Mouse (Mus musculus): ENCODE measurements around the gene Trpc7.

Trpc7 gene

DNA sequence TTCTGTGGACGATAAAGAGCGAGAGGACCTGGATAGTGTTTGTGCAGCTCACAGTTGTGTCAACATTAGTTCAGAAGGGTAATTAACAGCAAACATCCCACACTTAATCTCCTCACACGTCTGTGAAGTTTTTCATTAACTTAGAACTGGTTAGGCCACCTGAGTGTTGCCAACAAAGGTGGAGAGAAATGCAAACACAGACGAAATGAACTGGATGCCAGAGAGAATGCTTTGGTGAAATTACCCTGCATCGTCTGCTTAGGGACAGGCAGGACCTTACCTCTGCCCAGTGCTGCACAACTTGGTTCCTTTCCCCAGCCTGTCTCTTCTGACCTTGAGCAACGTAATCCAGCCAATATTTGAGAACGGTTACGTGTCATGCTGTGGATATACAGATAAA is 148.2 kb downstream of the Trpc7 start:
- DNase-seq (ENCODE audit: low spot score in 2 of 2): no peak

DNA sequence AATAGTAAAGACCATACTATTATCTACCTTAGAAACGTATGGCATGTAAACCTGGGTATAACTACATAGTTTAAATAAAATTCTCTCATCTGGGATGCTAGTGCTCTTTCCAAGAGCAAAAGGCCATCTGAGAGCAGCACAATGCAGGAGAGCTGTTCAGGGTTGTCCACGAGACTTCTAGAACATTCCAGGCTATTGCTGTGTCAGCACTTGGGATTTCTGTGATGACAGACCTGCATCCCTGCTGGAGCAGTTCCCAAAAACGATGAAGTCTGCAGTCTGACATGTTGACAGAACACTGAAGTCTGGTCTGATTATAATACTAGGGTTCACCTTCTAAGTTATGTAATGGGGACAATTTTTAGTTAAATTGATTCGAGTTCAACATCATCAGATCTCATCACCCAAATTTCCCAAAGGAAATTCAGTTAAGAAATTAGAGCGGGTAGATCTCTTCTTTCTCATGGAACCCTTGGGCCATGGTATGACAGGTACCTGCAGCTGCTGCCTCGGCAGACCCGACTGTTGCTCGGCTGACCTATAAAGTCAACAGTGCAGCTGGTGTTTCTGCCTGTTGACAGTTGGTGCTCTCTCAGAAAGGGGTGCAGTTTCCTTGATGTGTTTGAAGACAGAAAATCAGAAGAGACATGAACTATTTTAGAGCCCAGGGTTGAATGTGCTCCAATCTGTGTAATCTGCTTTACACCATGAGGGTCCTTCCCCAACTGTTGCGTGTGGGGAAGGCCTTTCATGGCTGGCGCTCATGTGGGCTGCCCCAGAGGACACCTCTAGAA is 148.9 kb downstream of the Trpc7 start:
- no peak for DNase-seq (ENCODE audit: low spot score in 2 of 2)

DNA sequence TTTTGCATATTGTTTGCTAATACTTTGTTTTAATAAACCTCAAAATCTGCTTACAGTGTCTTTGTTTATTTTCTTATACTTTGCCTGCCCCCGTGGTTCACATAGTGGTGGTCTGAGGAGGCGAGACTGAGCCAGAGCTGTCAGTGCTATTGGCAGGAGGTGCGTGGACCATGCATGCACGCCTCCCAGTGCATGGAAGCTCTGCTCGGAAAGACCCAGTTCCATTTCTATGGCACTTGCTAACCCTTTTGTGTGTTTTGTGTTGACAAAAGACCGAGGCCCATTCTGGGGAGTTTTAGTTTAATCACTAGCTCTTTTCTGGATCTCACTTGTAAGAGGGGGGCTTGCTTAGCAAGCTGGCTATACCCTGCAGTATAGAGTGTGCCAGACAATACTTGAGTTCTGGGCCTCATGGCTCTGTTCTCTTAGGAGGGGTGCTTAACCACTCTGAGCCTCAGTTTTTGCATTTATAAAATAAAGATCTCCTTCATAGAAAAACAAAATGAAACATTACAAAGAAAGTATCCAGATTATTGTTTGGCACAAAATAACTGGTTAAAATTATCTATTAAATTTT is 153.4 kb downstream of the Trpc7 start:
- DNase-seq (ENCODE audit: low spot score in 2 of 2): no peak

DNA sequence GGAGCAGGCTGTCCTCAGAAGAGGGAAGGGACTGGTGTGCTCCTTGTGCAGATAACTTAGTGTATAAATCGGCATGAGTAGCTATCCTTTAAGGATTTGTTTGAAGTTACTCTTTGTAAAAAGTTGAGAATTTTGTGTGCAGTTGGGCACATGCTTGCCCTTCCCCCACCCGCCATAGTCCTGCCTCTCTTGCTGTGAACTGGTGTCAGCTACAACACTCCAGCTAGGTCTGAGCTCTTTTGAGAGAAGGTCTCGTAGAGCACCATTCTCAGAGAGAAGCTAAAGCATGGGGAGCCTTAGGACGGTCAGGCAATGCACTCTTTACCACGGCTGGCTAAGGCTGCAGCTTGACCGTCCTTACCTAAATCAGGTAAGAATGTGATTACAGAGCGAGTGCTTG is 154.1 kb downstream of the Trpc7 start:
- no peak for DNase-seq (ENCODE audit: low spot score in 2 of 2)

DNA sequence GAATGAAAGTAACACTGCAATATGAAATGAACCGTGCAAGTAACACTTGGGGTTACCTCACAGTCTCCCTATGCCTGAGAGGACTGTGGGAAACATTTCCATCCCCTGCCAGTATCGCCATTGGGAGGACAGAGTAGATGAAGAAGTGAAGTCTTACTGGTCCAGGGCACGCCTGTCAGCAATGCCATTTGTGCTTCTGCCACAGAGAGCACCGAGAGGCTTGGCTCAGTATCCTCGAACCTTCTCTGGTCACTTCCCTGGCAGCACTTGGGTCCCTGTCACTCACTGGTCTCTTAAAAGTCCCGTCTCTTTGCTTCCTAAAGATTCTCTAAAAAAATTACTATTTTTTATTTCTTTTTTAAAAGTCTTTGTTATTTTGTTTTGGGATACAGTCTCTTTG is 155.3 kb downstream of the Trpc7 start:
- no peak for DNase-seq (ENCODE audit: low spot score in 2 of 2)

DNA sequence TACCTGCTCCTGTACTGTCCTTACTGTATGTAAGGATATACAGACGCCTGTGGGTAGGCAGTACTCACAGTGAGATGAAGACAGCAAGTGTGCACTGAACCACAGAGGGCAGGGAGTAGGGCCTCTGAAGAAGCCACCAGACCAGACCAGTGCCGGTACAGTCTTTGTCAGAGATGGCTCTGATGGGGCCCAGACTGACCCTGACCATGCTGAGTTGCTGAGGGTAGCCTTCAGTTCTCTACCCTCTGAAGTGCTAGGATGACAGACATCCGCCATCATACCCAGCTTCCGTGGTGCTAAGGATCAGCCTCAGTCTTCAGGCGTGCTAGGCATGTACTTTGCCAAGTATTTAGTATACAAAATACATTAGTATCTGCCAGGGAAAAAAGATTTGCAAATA is 156.2 kb downstream of the Trpc7 start:
- DNase-seq (ENCODE audit: low spot score in 2 of 2): no peak

DNA sequence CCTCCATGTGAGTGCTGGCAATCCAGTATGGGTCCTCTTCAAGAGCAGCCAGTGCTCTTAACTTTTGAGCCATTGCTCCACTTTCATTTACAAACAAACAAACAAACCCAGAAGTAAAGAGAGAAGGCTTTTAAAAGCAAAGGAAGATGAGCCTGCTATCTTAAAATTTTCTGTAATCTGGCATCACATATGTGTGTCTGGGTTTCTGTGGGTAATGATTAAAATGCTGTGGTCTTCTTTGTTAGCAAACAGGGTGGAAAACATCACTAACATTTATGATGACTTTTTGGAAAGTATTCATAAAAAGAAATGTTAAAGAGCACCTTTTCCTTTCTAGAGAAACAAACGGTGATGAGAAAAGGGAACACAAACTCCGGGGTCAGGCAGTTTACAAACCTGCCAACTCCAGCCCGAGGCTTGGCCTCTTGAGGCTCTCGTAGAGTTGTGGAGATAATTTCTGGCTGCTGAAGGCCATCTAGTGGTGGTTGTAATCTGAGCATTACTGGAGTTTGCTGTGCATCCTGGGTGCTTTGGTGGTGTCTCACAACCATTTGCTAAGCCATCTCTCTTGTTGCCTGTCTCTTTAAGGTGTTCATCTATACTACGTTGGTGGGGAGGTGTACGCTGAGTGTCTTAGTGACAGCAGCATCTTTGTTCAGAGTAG is 160.4 kb downstream of the Trpc7 start:
- DNase-seq (ENCODE audit: low spot score in 2 of 2): no peak

DNA sequence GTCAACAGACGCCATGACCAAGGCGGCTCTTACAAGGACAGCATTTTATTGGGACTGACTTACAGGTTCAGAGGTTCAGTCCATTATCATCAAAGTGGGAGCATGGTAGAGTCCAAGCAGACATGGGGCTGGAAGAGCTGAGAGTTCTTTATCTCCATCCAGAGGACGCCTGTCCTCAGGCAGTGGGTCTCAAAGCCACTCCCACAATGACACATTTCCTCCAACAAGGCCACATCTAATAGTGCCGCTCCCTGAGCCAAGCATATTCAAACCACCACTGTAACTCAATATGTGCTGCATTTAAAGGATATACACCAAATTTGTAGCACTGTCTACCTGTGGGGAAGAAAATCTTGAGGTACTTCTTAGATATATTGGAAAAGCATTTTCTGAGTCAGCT is 161.2 kb downstream of the Trpc7 start:
- no peak for DNase-seq (ENCODE audit: low spot score in 2 of 2)

DNA sequence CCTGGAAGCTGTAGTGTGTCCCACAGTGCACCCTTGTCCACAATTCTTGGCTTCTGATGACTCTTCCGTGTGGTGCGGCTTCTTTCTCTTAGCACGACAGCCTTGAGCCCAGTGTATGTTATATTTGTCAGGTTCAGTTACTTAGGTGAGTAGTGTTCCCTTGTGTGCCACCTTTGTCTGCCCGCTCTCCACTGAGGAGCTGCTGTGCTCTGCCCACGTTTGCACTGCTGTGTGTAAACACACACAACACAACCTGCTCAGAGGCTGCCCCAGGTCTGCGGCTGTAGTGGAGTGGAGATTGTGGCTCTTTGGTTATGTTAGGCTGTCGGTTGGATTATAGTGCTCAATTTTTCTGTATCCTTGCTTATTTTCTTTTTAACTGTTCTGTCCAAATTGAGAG is 166.7 kb downstream of the Trpc7 start:
- DNase-seq (ENCODE audit: low spot score in 2 of 2): no peak

DNA sequence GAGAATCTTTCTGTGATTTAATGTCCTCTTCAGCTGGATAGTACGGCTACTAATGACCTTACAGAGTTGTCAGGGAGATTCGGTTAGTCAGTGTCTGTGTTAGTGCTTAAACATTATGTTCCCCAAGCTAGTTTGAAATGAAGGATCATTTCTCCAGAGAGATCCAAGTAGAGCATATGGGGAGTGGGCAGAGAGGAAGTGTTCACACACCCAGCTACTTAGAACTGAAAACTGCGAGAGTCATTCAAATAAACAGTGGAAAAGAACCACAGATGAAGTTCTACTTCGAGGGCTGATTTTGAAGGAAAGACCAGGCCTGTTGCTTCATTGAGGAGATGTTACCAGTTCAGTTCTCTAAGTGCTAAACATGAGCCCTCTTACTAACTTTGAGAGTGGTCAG is 169.2 kb downstream of the Trpc7 start:
- no peak for DNase-seq (ENCODE audit: low spot score in 2 of 2)
